Mouse (Mus musculus) limb, embryonic 11.5 days (tissue): ENCODE results near the gene Csrp2. TPM values are rescaled to one million over a fixed set of nuclear protein-coding genes. Genes with fewer than 3 reads are reported as not detected.

Source experiments
- ATAC-seq: fragments of 200-750 bp; cut with Nextera tagmentation; 2 replicates; pipeline ENCODE4 v1.8.0; 2017; ENCODE audit warnings: low read depth; ENCODE audit not compliant: insufficient number of reproducible peaks, low FRiP score, low TSS enrichment
- DNase-seq: peaks from one replicate; pipeline ENCODE4 v3.0.0-alpha.2; 2015; ENCODE audit warnings: low spot score
- H3K27ac ChIP-seq: fragments of 300-500 bp; sonication (generic); replicated peaks from 2 replicates; pipeline ENCODE4 v1.5.1; 2014; ENCODE audit warnings: low read depth, mild to moderate bottlenecking, low read length
- H3K27me3 ChIP-seq: fragments of 300-500 bp; sonication (generic); 2 replicates; pipeline ENCODE4 v1.6.1; 2014; ENCODE audit warnings: mild to moderate bottlenecking, low read length, mixed read lengths; ENCODE audit not compliant: control insufficient read depth, insufficient read depth
- H3K36me3 ChIP-seq: fragments of 300-500 bp; sonication (generic); 2 replicates; pipeline ENCODE4 v1.6.1; 2014; ENCODE audit warnings: mild to moderate bottlenecking, low read length, moderate library complexity, mixed read lengths; ENCODE audit not compliant: control insufficient read depth, insufficient read depth
- H3K4me1 ChIP-seq: fragments of 300-500 bp; sonication (generic); 2 replicates; pipeline ENCODE4 v1.6.1; 2014; ENCODE audit warnings: low read length, mixed read lengths; ENCODE audit not compliant: control insufficient read depth, insufficient read depth
- H3K4me2 ChIP-seq: fragments of 300-500 bp; sonication (generic); 2 replicates; pipeline ENCODE4 v1.6.1; 2014; ENCODE audit warnings: low read depth, mild to moderate bottlenecking, moderate library complexity; ENCODE audit not compliant: severe bottlenecking
- H3K4me3 ChIP-seq: fragments of 300-500 bp; sonication (generic); 2 replicates; pipeline ENCODE4 v1.5.1; 2014; ENCODE audit warnings: low read depth, low read length
- H3K9ac ChIP-seq: fragments of 300-500 bp; sonication (generic); 2 replicates; pipeline ENCODE4 v1.6.1; 2014; ENCODE audit warnings: mild to moderate bottlenecking, low read length
- H3K9me3 ChIP-seq: fragments of 300-500 bp; sonication (generic); 2 replicates; pipeline ENCODE4 v1.6.1; 2016; ENCODE audit warnings: low read length; ENCODE audit not compliant: control insufficient read depth
- WGBS: fragments of 180-500 bp; shearing (Covaris S2); extraction: QIAGEN DNeasy Blood & Tissue Kit; methylation state at CpG from one replicate; pipeline ENCODE4 v1.1.7; 2014; 5-methylcytosine and 5-hydroxymethylcytosine counted together
- polyA plus RNA-seq: library from polyadenylated mRNA; unstranded; fragments of >200 nt; fragmentation: Nextera tagmentation; extraction: Ambion mirVana; gene quantifications from 2 replicates; pipeline ENCODE4 v1.2.1, GENCODE M21; 2014

The Csrp2 gene
- polyA plus RNA-seq, 1 experiment from 2014 or later: 169 TPM

DNA sequence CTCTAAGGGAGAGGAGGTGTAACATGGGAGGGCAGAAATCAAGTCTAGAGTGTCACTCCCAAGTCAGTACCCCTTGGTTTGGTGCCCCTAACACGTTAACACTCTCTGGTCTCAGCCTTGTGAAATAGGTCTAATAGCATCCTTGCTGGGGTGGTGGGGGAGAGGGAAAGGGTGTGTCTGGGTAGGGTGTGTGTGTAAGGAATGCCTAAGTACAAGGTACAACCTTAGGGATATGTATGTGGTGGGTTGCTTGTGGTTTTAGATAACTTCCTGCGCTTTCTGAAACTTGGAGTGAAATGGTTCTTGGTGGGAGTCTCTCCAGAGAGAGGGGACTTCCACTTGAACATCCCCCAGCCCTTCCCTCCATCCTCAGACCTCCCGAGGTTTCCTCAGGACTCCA is 2.3 kb downstream of the Csrp2 start:
- DNase-seq (no peak), ATAC-seq (no peak)
- Histone ChIP-seq H3K4me3 (no peak overlapping the region), H3K27me3 (no peaks in the 10 kb centered on the region), H3K36me3 (no peaks in the 10 kb centered on the region), H3K4me1 (peaks cover 9% of the 10 kb centered on the region), H3K9ac (no peak overlapping the region), H3K27ac (no peak overlapping the region), H3K4me2 (peak overlapping the region; percentile 66; the same call in 1 of the 2 replicates), H3K9me3 (no peaks in the 10 kb centered on the region)
- 56% methylated on average over 3 of the region's 3 CpGs for WGBS

DNA sequence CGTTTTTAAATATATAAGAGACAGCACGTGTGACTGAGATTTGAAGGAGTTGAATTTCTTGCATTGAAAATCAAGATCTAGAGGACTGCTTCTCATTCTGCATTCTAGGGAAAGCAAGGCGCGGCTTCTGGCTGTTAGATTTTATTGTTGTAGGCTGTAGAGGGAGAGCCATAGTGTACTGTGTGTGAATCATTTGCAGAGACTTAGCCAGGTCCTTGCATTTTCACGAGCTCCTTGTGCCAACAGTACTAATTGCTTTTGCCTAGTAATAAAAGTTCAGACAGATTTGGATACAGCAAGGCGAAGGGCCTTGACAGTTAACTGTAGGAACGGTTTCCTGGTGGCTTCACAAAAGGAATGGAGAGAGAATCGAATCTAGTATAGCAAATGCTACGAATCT is 3.0 kb downstream of the Csrp2 start:
- peaks cover 9% of the 10 kb centered on the region for H3K4me1 ChIP-seq
- H3K36me3 ChIP-seq: no peaks in the 10 kb centered on the region
- H3K4me3 ChIP-seq: no peak overlapping the region
- no peak for DNase-seq
- no peak for ATAC-seq
- no peak overlapping the region for H3K9ac ChIP-seq
- H3K4me2 ChIP-seq: peak overlapping the region; percentile 15; the same call in 1 of the 2 replicates
- no peak overlapping the region for H3K27ac ChIP-seq
- no peaks in the 10 kb centered on the region for H3K9me3 ChIP-seq
- H3K27me3 ChIP-seq: no peaks in the 10 kb centered on the region
- 51% methylated on average over 9 of the region's 9 CpGs for WGBS

DNA sequence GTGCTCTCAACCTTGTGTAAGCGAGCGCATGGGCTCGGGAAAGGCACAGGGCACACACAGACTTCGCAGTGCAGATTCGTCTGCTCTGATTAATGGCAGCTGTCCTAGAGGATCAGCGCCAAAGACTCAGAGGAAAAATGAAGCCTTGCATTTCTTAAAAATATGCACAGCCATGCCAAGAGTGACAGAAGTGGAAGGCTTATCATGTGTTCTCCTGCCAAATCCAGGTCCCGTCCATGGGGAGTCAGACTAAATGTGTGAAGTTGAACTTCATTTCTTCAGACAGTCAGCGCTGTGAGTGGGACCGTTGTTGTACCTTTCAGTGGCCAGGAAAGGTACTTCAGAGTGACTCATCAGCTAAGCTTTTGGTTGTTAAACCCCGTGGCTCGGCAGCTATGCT is 7.9 kb downstream of the Csrp2 start:
- no peak overlapping the region for H3K4me2 ChIP-seq
- WGBS: 56% methylated on average over 11 of the region's 11 CpGs
- no peak for DNase-seq
- no peaks in the 10 kb centered on the region for H3K36me3 ChIP-seq
- no peak overlapping the region for H3K4me3 ChIP-seq
- ATAC-seq: no peak
- no peaks in the 10 kb centered on the region for H3K27me3 ChIP-seq
- H3K9ac ChIP-seq: no peak overlapping the region
- H3K4me1 ChIP-seq: peaks cover 14% of the 10 kb centered on the region
- H3K9me3 ChIP-seq: no peaks in the 10 kb centered on the region
- H3K27ac ChIP-seq: no peak overlapping the region

DNA sequence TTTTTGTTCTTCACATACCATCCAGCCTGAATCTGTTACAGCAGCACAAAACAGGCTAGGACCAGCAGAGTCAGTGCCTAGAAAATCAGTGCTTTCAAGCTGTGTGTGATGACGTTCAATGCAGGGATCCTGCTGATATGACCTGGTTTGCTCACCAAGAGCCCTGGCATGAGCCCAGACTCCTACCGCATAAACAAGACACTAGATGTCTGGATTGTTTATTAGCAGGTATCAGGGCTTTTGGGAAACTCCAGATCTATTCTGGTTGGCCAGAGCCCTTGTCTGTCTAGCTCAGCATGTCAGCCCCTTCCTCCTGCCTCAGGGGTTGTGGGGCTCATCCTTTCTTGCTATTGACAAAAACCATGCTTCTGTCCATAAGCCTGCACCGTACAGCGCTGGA is 10.2 kb downstream of the Csrp2 start:
- no peaks in the 10 kb centered on the region for H3K36me3 ChIP-seq
- no peak for ATAC-seq
- 74% methylated on average over 4 of the region's 4 CpGs for WGBS
- no peak overlapping the region for H3K27ac ChIP-seq
- no peak overlapping the region for H3K9ac ChIP-seq
- no peaks in the 10 kb centered on the region for H3K27me3 ChIP-seq
- DNase-seq: no peak
- H3K4me1 ChIP-seq: peaks cover 14% of the 10 kb centered on the region
- no peak overlapping the region for H3K4me2 ChIP-seq
- no peak overlapping the region for H3K4me3 ChIP-seq
- H3K9me3 ChIP-seq: no peaks in the 10 kb centered on the region

DNA sequence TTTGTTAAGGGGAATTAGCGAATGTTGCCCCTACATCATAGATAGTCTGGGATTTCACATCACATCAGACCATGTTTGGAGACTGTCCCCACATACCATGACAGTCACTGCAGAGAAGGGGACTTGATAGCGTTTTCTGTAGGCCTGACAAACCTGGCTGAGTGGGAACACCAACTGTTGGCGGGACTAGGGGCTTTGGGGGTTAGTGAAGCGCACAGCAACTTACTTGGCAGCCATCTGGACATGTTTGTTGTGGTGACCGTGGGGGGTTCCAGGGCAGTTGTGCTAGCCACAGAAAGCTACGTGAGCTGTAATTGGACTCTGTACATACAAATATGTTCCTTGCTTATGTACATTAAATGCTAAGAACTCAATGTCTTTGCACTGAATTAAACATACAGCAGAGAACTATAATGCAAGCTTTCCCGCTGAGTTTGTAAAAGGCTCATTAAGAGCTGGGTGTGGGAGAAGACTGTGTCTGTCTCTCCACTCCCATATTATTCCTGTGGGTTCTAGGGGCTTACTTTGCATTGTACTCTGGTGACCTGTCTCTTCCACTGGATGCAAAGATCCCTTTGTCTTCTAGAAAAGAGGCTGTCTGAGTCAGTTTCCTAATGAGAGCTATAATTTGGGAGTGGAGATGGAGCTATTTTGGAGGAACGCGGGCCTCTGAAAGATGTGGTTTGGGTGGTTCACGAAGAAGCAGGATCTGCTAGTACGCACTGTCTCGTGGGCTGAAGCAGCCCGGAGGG is 11.7 kb downstream of the Csrp2 start:
- ATAC-seq (no peak), DNase-seq (no peak)
- Histone ChIP-seq H3K4me2 (no peak overlapping the region), H3K27ac (peak overlapping the region; percentile 55; the same call in 1 of the 2 replicates), H3K9ac (no peak overlapping the region), H3K4me3 (no peak overlapping the region), H3K36me3 (no peaks in the 10 kb centered on the region), H3K9me3 (no peaks in the 10 kb centered on the region), H3K27me3 (no peaks in the 10 kb centered on the region), H3K4me1 (peaks cover 14% of the 10 kb centered on the region)
- 68% methylated on average over 13 of the region's 13 CpGs for WGBS

DNA sequence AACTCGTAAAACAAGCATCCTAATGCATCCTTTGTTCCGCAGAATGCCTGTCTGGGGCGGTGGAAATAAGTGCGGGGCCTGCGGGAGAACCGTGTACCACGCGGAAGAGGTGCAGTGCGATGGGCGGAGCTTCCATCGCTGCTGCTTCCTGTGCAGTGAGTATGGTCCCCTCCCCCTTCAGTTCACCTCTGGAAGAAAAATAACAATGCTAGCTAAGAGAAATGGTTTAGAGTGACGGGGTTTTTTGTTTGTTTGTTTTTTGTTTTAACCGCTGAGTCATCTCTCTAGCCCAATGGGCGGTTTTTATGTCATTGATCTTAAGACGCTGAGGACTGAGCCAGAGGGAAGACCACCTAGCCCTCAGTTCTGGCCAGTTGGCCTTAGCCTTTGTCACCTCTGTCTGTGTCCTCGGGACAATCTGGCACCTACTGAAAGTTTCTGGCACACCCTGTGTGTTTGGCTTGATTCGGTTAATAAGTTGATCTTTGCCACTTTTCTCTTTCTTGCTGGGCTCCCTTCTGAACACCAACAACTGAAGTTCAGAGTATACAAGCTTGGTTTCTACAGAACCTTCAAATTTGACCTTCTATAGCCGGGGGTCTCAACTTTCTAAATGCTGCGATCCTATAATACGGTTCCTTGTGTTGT is 12.4 kb downstream of the Csrp2 start:
- DNase-seq: peak; percentile 46
- Histone ChIP-seq H3K4me3 (no peak overlapping the region), H3K27ac (no peak overlapping the region), H3K9me3 (no peaks in the 10 kb centered on the region), H3K27me3 (no peaks in the 10 kb centered on the region), H3K9ac (no peak overlapping the region), H3K4me2 (no peak overlapping the region), H3K4me1 (peaks cover 14% of the 10 kb centered on the region), H3K36me3 (no peaks in the 10 kb centered on the region)
- 70% methylated on average over 20 of the region's 20 CpGs for WGBS
- no peak for ATAC-seq

DNA sequence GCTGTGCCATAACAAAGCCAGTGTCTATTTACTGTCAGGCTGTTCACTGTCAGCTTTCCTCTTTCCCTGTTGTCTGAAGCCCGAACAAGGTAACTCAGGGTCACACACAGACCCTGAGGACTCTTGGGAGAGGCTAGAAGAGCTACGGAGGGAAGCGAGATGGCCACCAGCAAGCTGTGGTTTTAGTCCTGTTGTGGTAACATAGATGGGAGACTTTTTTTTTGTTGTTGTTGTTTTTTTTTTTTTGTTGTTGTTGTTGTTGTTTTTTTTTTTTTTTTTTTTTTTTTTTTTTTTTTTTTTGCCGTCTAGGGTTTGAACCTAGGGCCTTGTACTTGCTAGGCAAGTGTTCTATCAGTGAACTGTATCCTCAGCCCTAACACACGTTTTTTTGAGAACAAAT is 14.0 kb downstream of the Csrp2 start:
- Histone ChIP-seq H3K9me3 (no peaks in the 10 kb centered on the region), H3K4me1 (peaks cover 14% of the 10 kb centered on the region), H3K27me3 (no peaks in the 10 kb centered on the region), H3K27ac (no peak overlapping the region), H3K36me3 (peaks cover 3% of the 10 kb centered on the region; the same call in 1 of the 2 replicates), H3K4me2 (no peak overlapping the region), H3K9ac (no peak overlapping the region), H3K4me3 (no peak overlapping the region)
- ATAC-seq (no peak), DNase-seq (no peak)
- 84% methylated on average over 5 of the region's 5 CpGs for WGBS

DNA sequence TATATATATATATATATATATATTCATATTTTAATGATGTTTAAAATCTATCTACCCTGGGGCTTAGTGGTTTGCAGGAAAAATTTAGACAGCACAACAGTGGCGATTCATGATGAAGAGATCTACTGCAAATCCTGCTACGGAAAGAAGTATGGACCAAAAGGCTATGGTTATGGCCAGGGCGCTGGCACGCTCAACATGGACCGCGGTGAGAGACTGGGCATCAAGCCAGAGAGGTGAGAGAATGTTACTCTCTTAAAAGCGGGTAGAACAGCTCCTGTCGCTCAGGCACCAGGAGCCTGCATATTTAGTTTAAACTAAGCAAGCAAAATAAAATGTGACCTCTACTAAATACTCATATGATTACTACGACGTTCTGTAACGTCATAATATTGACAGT is 15.5 kb downstream of the Csrp2 start:
- H3K4me2 ChIP-seq: no peak overlapping the region
- no peaks in the 10 kb centered on the region for H3K27me3 ChIP-seq
- no peak overlapping the region for H3K9ac ChIP-seq
- H3K4me3 ChIP-seq: no peak overlapping the region
- no peak overlapping the region for H3K27ac ChIP-seq
- H3K9me3 ChIP-seq: no peaks in the 10 kb centered on the region
- no peak for DNase-seq
- ATAC-seq: no peak
- peaks cover 7% of the 10 kb centered on the region; the same call in 1 of the 2 replicates for H3K4me1 ChIP-seq
- H3K36me3 ChIP-seq: peaks cover 6% of the 10 kb centered on the region; the same call in 1 of the 2 replicates
- WGBS: 95% methylated on average over 11 of the region's 11 CpGs
